Mouse (Mus musculus) heart, embryonic 14.5 days (tissue): ENCODE results near the gene Uba52. TPM values are rescaled to one million over a fixed set of nuclear protein-coding genes. Genes with fewer than 3 reads are reported as not detected.
"Not testable (repeated sequence)": the region's sequence is repeated elsewhere in the genome, so short reads cannot be mapped to it uniquely, and the experiment has no call there.

Source experiments
- ATAC-seq: fragments of 200-750 bp; cut with Nextera tagmentation; 2 replicates; pipeline ENCODE4 v1.8.0; 2017; ENCODE audit warnings: low read depth, moderate TSS enrichment; ENCODE audit not compliant: insufficient number of reproducible peaks, insufficient read depth, low FRiP score
- H3K27ac ChIP-seq, 2 experiments: fragments of 200-500 bp in 1 of 2; fragments of 300-500 bp in 1 of 2; sonication (generic) in 1 of 2; replicated peaks in 1 of 2; 2 replicates each; pipeline ENCODE4 v1.5.1; 2012 to 2014; ENCODE audit warnings: low read depth in 2 of 2, low read length in 2 of 2, control low read depth in 1 of 2, mild to moderate bottlenecking in 1 of 2, mixed read lengths in 1 of 2; ENCODE audit not compliant: control insufficient read depth in 1 of 2, insufficient read depth in 1 of 2
- H3K27me3 ChIP-seq: fragments of 300-500 bp; sonication (generic); 2 replicates; pipeline ENCODE4 v1.6.1; 2014; ENCODE audit warnings: mild to moderate bottlenecking, low read length, control low read depth; ENCODE audit not compliant: control insufficient read depth, insufficient read depth
- H3K36me3 ChIP-seq: fragments of 300-500 bp; sonication (generic); 2 replicates; pipeline ENCODE4 v1.6.1; 2014; ENCODE audit warnings: mild to moderate bottlenecking, control low read depth, low read length, mixed read lengths; ENCODE audit not compliant: control insufficient read depth, insufficient read depth
- H3K4me1 ChIP-seq, 2 experiments: fragments of 200-500 bp in 1 of 2; fragments of 300-500 bp in 1 of 2; sonication (generic) in 1 of 2; 2 replicates each; pipeline ENCODE4 v1.6.1; 2012 to 2014; ENCODE audit warnings: low read length in 2 of 2, control low read depth in 1 of 2, mixed read lengths in 1 of 2; ENCODE audit not compliant: control insufficient read depth in 2 of 2, insufficient read depth in 2 of 2
- H3K4me2 ChIP-seq: fragments of 300-500 bp; sonication (generic); 2 replicates; pipeline ENCODE4 v1.6.1; 2014; ENCODE audit warnings: mild to moderate bottlenecking, low read length
- H3K4me3 ChIP-seq, 2 experiments: fragments of 200-500 bp in 1 of 2; fragments of 300-500 bp in 1 of 2; sonication (generic) in 1 of 2; 2 replicates each; pipeline ENCODE4 v1.5.1; 2012 to 2014; ENCODE audit warnings: low read length in 2 of 2, mild to moderate bottlenecking in 2 of 2, control low read depth in 1 of 2, low read depth in 1 of 2, moderate library complexity in 1 of 2; ENCODE audit not compliant: control insufficient read depth in 1 of 2, insufficient read depth in 1 of 2
- H3K9ac ChIP-seq: fragments of 300-500 bp; sonication (generic); 2 replicates; pipeline ENCODE4 v1.6.1; 2014; ENCODE audit warnings: mild to moderate bottlenecking, low read length
- H3K9me3 ChIP-seq: fragments of 300-500 bp; sonication (generic); 2 replicates; pipeline ENCODE4 v1.6.1; 2016; ENCODE audit warnings: low read length, control low read depth; ENCODE audit not compliant: control insufficient read depth
- WGBS: fragments of 180-500 bp; shearing (Covaris S2); extraction: QIAGEN DNeasy Blood & Tissue Kit; methylation state at CpG from one replicate; pipeline ENCODE4 v1.1.7; 2014; 5-methylcytosine and 5-hydroxymethylcytosine counted together
- polyA plus RNA-seq: library from polyadenylated mRNA; unstranded; fragments of >200 nt; fragmentation: Nextera tagmentation; extraction: Ambion mirVana; gene quantifications from 2 replicates; pipeline ENCODE4 v1.2.1, GENCODE M21; 2014

Gene Uba52
- polyA plus RNA-seq, 1 experiment from 2014 or later, result 1,040 TPM

DNA sequence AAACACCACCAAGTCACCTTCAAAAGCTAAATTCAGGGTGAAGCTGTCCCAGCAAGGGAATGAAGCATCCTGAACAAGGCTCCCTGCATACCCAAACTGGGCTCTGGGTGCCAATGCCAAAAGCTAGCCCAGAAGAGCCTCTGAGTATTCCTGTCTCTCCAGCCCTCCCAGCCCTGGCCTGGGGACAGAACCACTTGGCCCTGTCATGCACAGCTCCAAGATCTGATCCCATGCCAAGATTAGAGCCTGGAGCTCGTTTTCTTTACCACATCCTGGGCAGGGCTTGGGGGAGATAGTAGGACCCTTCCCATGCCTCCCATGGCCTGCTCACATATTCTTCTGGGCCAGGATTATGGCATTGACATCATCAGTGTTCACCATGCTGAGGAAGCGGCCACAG is 9.0 kb upstream of the Uba52 start:
- no peak for ATAC-seq
- no peak overlapping the region for H3K4me2 ChIP-seq
- H3K27me3 ChIP-seq, result no peaks in the 10 kb centered on the region
- H3K4me3 ChIP-seq, result no peak overlapping the region
- peaks cover 2 to 3% of the 10 kb centered on the region in 2 experiments; a peak in 2 of 4 replicates for H3K4me1 ChIP-seq
- peaks cover 48% of the 10 kb centered on the region for H3K36me3 ChIP-seq
- no peaks in the 10 kb centered on the region for H3K9me3 ChIP-seq
- WGBS, result 52% methylated on average over 2 of the region's 2 CpGs
- no peak overlapping the region for H3K27ac ChIP-seq
- no peak overlapping the region for H3K9ac ChIP-seq

DNA sequence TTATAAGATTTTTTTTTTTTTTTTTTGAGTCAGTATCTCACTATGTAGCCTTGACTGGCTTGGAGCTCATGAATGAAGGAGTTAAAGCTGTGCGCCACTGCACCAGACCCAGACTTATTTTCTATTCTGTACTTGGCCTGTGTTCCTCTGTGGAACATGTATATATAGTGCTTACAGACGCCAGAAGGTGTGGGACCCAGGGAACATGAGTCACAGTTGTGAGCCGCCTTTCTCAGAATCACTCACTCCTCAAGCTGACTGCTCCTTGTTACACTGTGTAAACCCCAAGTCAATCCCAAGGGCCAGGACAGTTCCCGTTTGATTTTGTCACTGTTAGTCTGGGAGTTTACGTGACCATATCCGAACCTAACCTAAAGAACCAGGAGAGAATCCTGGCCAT is 8.4 kb upstream of the Uba52 start:
- no peak overlapping the region for H3K9ac ChIP-seq
- H3K9me3 ChIP-seq, result no peaks in the 10 kb centered on the region
- 87% methylated on average over 6 of the region's 6 CpGs for WGBS
- peaks cover 2 to 3% of the 10 kb centered on the region in 2 experiments; a peak in 2 of 4 replicates for H3K4me1 ChIP-seq
- H3K4me2 ChIP-seq, result no peak overlapping the region
- no peak overlapping the region for H3K27ac ChIP-seq
- no peak for ATAC-seq
- no peaks in the 10 kb centered on the region for H3K27me3 ChIP-seq
- H3K36me3 ChIP-seq, result peaks cover 52% of the 10 kb centered on the region
- H3K4me3 ChIP-seq, result no peak overlapping the region

DNA sequence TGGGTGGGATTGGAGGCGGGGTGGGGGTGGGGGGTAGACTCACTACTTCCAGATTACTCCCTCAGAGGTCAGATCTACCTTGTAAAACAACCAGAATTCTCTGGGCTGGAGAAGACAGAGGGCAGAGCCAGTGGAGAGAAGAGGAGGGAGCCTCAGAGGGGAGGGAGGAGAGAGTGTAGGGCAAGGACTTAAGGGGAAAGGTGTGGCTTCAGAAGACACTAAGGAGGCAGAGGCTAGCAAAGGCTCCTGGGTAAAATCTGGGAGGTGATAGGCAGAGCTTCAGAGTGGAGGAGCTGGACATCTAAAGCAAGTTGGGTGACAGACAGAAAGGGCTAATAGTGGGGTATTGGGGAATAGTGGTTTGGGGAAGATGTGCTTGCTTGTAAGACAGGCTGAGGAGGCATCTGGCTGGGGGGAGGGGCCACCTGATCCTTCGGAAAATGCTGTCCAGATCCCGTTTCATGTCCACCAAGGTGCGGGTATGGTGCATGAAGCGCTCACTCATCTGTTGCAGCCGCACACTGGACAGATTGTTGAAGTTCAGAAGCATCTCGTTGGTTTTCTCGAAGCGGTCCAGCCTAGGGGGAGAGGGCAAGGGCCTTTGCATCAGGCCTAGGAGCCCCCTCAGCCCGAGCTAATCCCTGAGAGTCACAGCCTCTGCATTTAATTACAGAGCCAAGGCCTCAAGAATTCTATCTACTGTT is 7.5 kb upstream of the Uba52 start:
- Histone ChIP-seq H3K9ac (no peak overlapping the region), H3K9me3 (no peaks in the 10 kb centered on the region), H3K36me3 (peaks cover 62% of the 10 kb centered on the region), H3K27me3 (no peaks in the 10 kb centered on the region), H3K4me1 (peaks cover 0 to 7% of the 10 kb centered on the region in 2 experiments), H3K27ac (no peak overlapping the region), H3K4me3 (no peak overlapping the region), H3K4me2 (no peak overlapping the region)
- no peak for ATAC-seq
- 78% methylated on average over 10 of the region's 10 CpGs for WGBS

DNA sequence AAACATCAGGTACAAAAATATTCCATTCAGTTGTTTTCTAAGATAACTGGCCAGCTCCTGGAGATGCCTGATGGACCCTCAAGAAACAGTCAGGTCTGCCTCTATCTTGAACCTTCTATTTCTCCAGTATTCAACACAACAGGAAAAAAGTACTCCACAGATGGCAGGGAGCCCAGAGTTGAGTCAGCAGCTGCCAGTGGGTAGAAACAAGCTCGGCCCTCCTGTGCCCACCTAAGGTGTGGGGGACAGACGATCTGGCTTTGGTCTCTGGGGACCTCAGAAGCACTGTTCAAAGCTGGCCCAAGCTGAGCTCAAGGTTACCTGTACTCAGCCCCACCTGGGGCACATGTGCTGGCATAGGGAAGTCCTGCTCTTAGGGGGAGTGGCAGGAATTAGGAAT is 2.8 kb upstream of the Uba52 start:
- no peaks in the 10 kb centered on the region for H3K27me3 ChIP-seq
- H3K9ac ChIP-seq, result peak overlapping the region; percentile 16; the same call in 1 of the 2 replicates
- H3K36me3 ChIP-seq, result peaks cover 63% of the 10 kb centered on the region
- ATAC-seq, result no peak
- 0 out of 4 replicates have a peak overlapping the region, but pooled peaks of 1 of the 2 experiments have one; percentile 19 for H3K27ac ChIP-seq
- H3K4me3 ChIP-seq, result no peak overlapping the region
- peaks cover 7 to 27% of the 10 kb centered on the region in 2 experiments for H3K4me1 ChIP-seq
- H3K4me2 ChIP-seq, result no peak overlapping the region
- no peaks in the 10 kb centered on the region for H3K9me3 ChIP-seq
- WGBS, result 40% methylated on average over 2 of the region's 2 CpGs

DNA sequence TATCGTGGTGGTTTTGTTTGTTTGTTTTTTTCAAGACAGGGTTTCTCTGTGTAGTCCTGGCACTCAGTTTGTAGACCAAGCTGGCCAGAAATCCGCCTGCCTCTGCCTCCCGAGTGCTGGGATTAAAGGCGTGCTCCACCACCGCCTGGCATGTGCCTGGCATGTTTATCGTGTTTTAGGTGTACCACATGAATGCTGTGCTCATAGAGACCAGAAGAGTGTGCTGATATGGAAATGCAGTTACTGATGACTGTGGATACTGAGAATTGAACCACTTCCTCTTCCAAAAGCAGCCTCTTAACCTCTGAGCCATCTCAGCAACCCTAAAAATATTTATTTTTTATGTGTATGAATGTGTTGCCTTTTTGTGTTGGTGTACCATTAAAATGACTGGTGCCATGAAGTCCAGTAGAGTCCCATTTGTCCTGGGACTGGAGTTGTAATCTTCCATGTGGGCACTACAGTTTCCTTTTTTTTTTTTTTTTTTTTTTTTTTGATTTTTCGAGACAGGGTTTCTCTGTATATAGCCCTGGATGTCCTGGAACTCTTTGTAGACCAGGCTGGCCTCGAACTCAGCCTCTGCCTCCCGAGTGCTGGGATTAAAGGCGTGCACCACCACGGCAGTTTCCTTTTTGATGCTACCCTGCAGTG is 1.8 kb upstream of the Uba52 start:
- Histone ChIP-seq H3K9ac (no peak overlapping the region), H3K4me2 (no peak overlapping the region), H3K4me3 (no peak overlapping the region), H3K4me1 (peaks cover 7 to 27% of the 10 kb centered on the region in 2 experiments), H3K27me3 (no peaks in the 10 kb centered on the region), H3K36me3 (peaks cover 65% of the 10 kb centered on the region), H3K27ac (no peak overlapping the region), H3K9me3 (no peaks in the 10 kb centered on the region)
- no peak for ATAC-seq
- 93% methylated on average over 11 of the region's 11 CpGs for WGBS

DNA sequence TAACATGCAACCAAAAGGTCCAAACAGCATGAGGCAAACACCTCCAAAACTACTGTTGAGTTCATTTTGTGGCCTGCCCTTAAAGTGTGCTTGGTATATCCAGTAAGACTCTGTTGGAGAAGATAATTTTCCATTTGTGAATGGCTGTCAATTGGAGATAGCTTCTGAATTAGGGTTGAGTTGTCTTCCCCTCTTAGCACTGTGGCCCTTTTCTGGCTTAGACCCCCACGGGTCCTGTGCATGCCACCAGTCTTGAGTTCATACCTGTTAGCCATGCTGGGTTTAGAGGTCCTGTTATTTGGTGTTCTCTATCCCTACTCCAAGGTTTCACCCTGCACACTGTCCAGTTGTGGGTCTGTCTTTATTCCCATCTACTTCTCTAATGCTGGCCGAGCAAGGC is 1.2 kb upstream of the Uba52 start:
- Histone ChIP-seq H3K27ac (no peak overlapping the region), H3K4me1 (peaks cover 7 to 27% of the 10 kb centered on the region in 2 experiments), H3K9ac (no peak overlapping the region), H3K4me3 (no peak overlapping the region), H3K27me3 (no peaks in the 10 kb centered on the region), H3K4me2 (peak overlapping the region; percentile 95; the same call in 1 of the 2 replicates), H3K36me3 (peaks cover 68% of the 10 kb centered on the region), H3K9me3 (no peaks in the 10 kb centered on the region)
- 96% methylated on average over 2 of the region's 2 CpGs for WGBS
- ATAC-seq, result no peak

DNA sequence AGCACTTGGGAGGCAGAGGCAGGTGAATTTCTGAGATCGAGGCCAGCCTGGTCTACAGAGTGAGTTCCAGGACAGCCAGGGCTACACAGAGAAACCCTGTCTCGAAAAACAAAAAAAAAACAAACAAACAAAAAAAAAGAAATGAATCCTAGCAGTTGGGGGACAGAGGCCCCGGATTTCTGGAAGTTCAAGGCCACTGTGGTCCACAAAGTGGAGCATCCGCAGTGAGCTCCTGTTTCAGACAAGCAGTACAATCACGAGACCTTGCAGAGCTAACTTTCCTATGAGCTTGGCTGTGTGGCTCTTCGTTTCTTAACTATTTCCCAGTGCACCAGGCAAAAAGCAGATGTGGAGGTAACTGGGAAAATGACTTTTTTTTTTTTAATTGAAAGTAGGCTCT is 573 bp upstream of the Uba52 start:
- 87% methylated on average over 6 of the region's 6 CpGs for WGBS
- Histone ChIP-seq H3K4me2 (peak overlapping the region; percentile 95), H3K4me1 (peaks cover 7 to 27% of the 10 kb centered on the region in 2 experiments), H3K4me3 (peak overlapping the region; percentile 91 to 99), H3K36me3 (peaks cover 62% of the 10 kb centered on the region)
- H3K9me3 ChIP-seq, H3K27ac ChIP-seq, H3K9ac ChIP-seq, ATAC-seq, H3K27me3 ChIP-seq: not testable (repeated sequence)
